Mouse (Mus musculus): ENCODE data around the gene Pam16. TPM values are rescaled to one million over a fixed set of nuclear protein-coding genes. Genes with fewer than 3 reads are reported as not detected.
A peak's percentile ranks its signal among the peaks of the same experiment; 100 is the strongest.

Gene Pam16
- polyA plus RNA-seq (2014; fragmentation: Nextera tagmentation; extraction: Ambion mirVana): 80.5 and 85.9 TPM in 2 replicates

- Histone ChIP-seq H3K9me3 (ENCODE audit: control insufficient read depth, low read length) (no peaks in the 10 kb centered on the region), H3K4me1 (replicated peaks; ENCODE audit: control insufficient read depth, insufficient read depth, low read length) (peaks cover 8% of the 10 kb centered on the region; the same call in 1 of the 2 replicates), H3K36me3 (ENCODE audit: control insufficient read depth, insufficient read depth, low read length) (peaks cover 18% of the 10 kb centered on the region), H3K27ac (ENCODE audit: low read depth) (peak within 1 kb of the TSS; percentile 80), H3K4me2 (ENCODE audit: low read length) (peak within 1 kb of the TSS; percentile 57), H3K27me3 (replicated peaks; ENCODE audit: control insufficient read depth, insufficient read depth, low read length) (no peaks in the 10 kb centered on the region), H3K9ac (ENCODE audit: low read length) (peak within 1 kb of the TSS; percentile 83), H3K4me3 (ENCODE audit: low read depth, low read length) (peak within 1 kb of the TSS; percentile 76)
- ATAC-seq (replicated peaks; ENCODE audit: low FRiP score, low TSS enrichment, low read depth): peak; percentile 88
- WGBS: under 1% methylated on average over 56 of the region's 56 CpGs
- peak; percentile 94 for DNase-seq (ENCODE audit: low spot score)
Observed at GRCm38 (mm10) chr16:4624481-4625110, at the start of gene Pam16. Pam16 (minus strand) TSS chr16:4624988.

GRCm38 (mm10) chr16:4674091-4674490, 49.3 kb upstream of the Pam16 start:
- Histone ChIP-seq H3K27me3 (replicated peaks; ENCODE audit: control insufficient read depth, insufficient read depth, low read length) (no peaks in the 10 kb centered on the region), H3K9me3 (ENCODE audit: control insufficient read depth, low read length) (no peaks in the 10 kb centered on the region), H3K9ac (ENCODE audit: low read length) (no peak overlapping the region), H3K4me1 (replicated peaks; ENCODE audit: control insufficient read depth, insufficient read depth, low read length) (peaks cover 8% of the 10 kb centered on the region), H3K36me3 (ENCODE audit: control insufficient read depth, insufficient read depth, low read length) (peaks cover 61% of the 10 kb centered on the region), H3K4me3 (ENCODE audit: low read depth, low read length) (no peak overlapping the region), H3K27ac (ENCODE audit: low read depth) (no peak overlapping the region), H3K4me2 (ENCODE audit: low read length) (no peak overlapping the region)
- ATAC-seq (replicated peaks; ENCODE audit: low FRiP score, low TSS enrichment, low read depth) (no peak), DNase-seq (ENCODE audit: low spot score) (no peak)
- 86% methylated on average over 4 of the region's 4 CpGs for WGBS

GRCm38 (mm10) chr16:4670317-4670716, 45.5 kb upstream of the Pam16 start:
- Histone ChIP-seq H3K4me2 (ENCODE audit: low read length) (no peak overlapping the region), H3K36me3 (ENCODE audit: control insufficient read depth, insufficient read depth, low read length) (peaks cover 70% of the 10 kb centered on the region), H3K4me3 (ENCODE audit: low read depth, low read length) (no peak overlapping the region), H3K27ac (ENCODE audit: low read depth) (no peak overlapping the region), H3K27me3 (replicated peaks; ENCODE audit: control insufficient read depth, insufficient read depth, low read length) (no peaks in the 10 kb centered on the region), H3K9ac (ENCODE audit: low read length) (no peak overlapping the region), H3K4me1 (replicated peaks; ENCODE audit: control insufficient read depth, insufficient read depth, low read length) (no peaks in the 10 kb centered on the region), H3K9me3 (ENCODE audit: control insufficient read depth, low read length) (no peaks in the 10 kb centered on the region)
- WGBS: 74% methylated on average over 5 of the region's 5 CpGs
- ATAC-seq (replicated peaks; ENCODE audit: low FRiP score, low TSS enrichment, low read depth): no peak
- DNase-seq (ENCODE audit: low spot score): no peak

GRCm38 (mm10) chr16:4667190-4667808, 42.5 kb upstream of the Pam16 start:
- no peaks in the 10 kb centered on the region for H3K4me1 ChIP-seq (replicated peaks; ENCODE audit: control insufficient read depth, insufficient read depth, low read length)
- no peaks in the 10 kb centered on the region for H3K27me3 ChIP-seq (replicated peaks; ENCODE audit: control insufficient read depth, insufficient read depth, low read length)
- 0 out of 2 replicates have a peak overlapping the region, but pooled peaks have one; percentile 7 for H3K9ac ChIP-seq (ENCODE audit: low read length)
- no peaks in the 10 kb centered on the region for H3K9me3 ChIP-seq (ENCODE audit: control insufficient read depth, low read length)
- DNase-seq (ENCODE audit: low spot score) (peak; percentile 93), ATAC-seq (replicated peaks; ENCODE audit: low FRiP score, low TSS enrichment, low read depth) (peak; percentile 81)
- no peak overlapping the region for H3K4me3 ChIP-seq (ENCODE audit: low read depth, low read length)
- WGBS: 32% methylated on average over 3 of the region's 3 CpGs
- peaks cover 51% of the 10 kb centered on the region for H3K36me3 ChIP-seq (ENCODE audit: control insufficient read depth, insufficient read depth, low read length)
- no peak overlapping the region for H3K27ac ChIP-seq (ENCODE audit: low read depth)
- no peak overlapping the region for H3K4me2 ChIP-seq (ENCODE audit: low read length)

- ATAC-seq (replicated peaks; ENCODE audit: low FRiP score, low TSS enrichment, low read depth) (no peak), DNase-seq (ENCODE audit: low spot score) (no peak)
- WGBS: 95% methylated on average over 2 of the region's 2 CpGs
- Histone ChIP-seq H3K4me3 (ENCODE audit: low read depth, low read length) (no peak overlapping the region), H3K4me1 (replicated peaks; ENCODE audit: control insufficient read depth, insufficient read depth, low read length) (no peaks in the 10 kb centered on the region), H3K9me3 (ENCODE audit: control insufficient read depth, low read length) (no peaks in the 10 kb centered on the region), H3K27ac (ENCODE audit: low read depth) (no peak overlapping the region), H3K36me3 (ENCODE audit: control insufficient read depth, insufficient read depth, low read length) (peaks cover 56% of the 10 kb centered on the region), H3K4me2 (ENCODE audit: low read length) (no peak overlapping the region), H3K9ac (ENCODE audit: low read length) (no peak overlapping the region), H3K27me3 (replicated peaks; ENCODE audit: control insufficient read depth, insufficient read depth, low read length) (no peaks in the 10 kb centered on the region)
Observed at GRCm38 (mm10) chr16:4665726-4666125, 40.9 kb upstream of the Pam16 start.

- Histone ChIP-seq H3K4me2 (ENCODE audit: low read length) (no peak overlapping the region), H3K4me3 (ENCODE audit: low read depth, low read length) (no peak overlapping the region), H3K9me3 (ENCODE audit: control insufficient read depth, low read length) (no peaks in the 10 kb centered on the region), H3K27me3 (replicated peaks; ENCODE audit: control insufficient read depth, insufficient read depth, low read length) (no peaks in the 10 kb centered on the region), H3K9ac (ENCODE audit: low read length) (no peak overlapping the region), H3K36me3 (ENCODE audit: control insufficient read depth, insufficient read depth, low read length) (peaks cover 39% of the 10 kb centered on the region), H3K4me1 (replicated peaks; ENCODE audit: control insufficient read depth, insufficient read depth, low read length) (peaks cover 6% of the 10 kb centered on the region), H3K27ac (ENCODE audit: low read depth) (no peak overlapping the region)
- no peak for DNase-seq (ENCODE audit: low spot score)
- WGBS: 86% methylated on average over 2 of the region's 2 CpGs
- no peak for ATAC-seq (replicated peaks; ENCODE audit: low FRiP score, low TSS enrichment, low read depth)
Observed at GRCm38 (mm10) chr16:4663806-4664205, 39.0 kb upstream of the Pam16 start.

GRCm38 (mm10) chr16:4661605-4662004, 36.8 kb upstream of the Pam16 start:
- Histone ChIP-seq H3K27me3 (replicated peaks; ENCODE audit: control insufficient read depth, insufficient read depth, low read length) (no peaks in the 10 kb centered on the region), H3K27ac (ENCODE audit: low read depth) (no peak overlapping the region), H3K36me3 (ENCODE audit: control insufficient read depth, insufficient read depth, low read length) (peaks cover 22% of the 10 kb centered on the region), H3K4me3 (ENCODE audit: low read depth, low read length) (no peak overlapping the region), H3K4me2 (ENCODE audit: low read length) (no peak overlapping the region), H3K9me3 (ENCODE audit: control insufficient read depth, low read length) (no peaks in the 10 kb centered on the region), H3K9ac (ENCODE audit: low read length) (no peak overlapping the region), H3K4me1 (replicated peaks; ENCODE audit: control insufficient read depth, insufficient read depth, low read length) (peaks cover 11% of the 10 kb centered on the region)
- 75% methylated on average over 2 of the region's 2 CpGs for WGBS
- DNase-seq (ENCODE audit: low spot score) (no peak), ATAC-seq (replicated peaks; ENCODE audit: low FRiP score, low TSS enrichment, low read depth) (no peak)

GRCm38 (mm10) chr16:4659326-4659725, 34.5 kb upstream of the Pam16 start:
- Histone ChIP-seq H3K9me3 (ENCODE audit: control insufficient read depth, low read length) (no peaks in the 10 kb centered on the region), H3K9ac (ENCODE audit: low read length) (no peak overlapping the region), H3K27ac (ENCODE audit: low read depth) (peak overlapping the region; percentile 55), H3K4me2 (ENCODE audit: low read length) (peak overlapping the region; percentile 30; the same call in 1 of the 2 replicates), H3K4me1 (replicated peaks; ENCODE audit: control insufficient read depth, insufficient read depth, low read length) (peaks cover 22% of the 10 kb centered on the region), H3K36me3 (ENCODE audit: control insufficient read depth, insufficient read depth, low read length) (peaks cover 20% of the 10 kb centered on the region), H3K27me3 (replicated peaks; ENCODE audit: control insufficient read depth, insufficient read depth, low read length) (no peaks in the 10 kb centered on the region), H3K4me3 (ENCODE audit: low read depth, low read length) (no peak overlapping the region)
- DNase-seq (ENCODE audit: low spot score): no peak
- ATAC-seq (replicated peaks; ENCODE audit: low FRiP score, low TSS enrichment, low read depth): no peak
- WGBS: 24% methylated on average over 2 of the region's 2 CpGs

Data from intestine, embryonic 14.5 days (tissue).